Mouse (Mus musculus) CH12.LX (cell line): Measurements from ENCODE around the gene Ptbp1. TPM values are rescaled to one million over a fixed set of nuclear protein-coding genes. Genes with fewer than 3 reads are reported as not detected.
A peak's percentile ranks its signal among the peaks of the same experiment; 100 is the strongest.

ENCODE experiments used
- DNase-seq: peaks from one replicate; pipeline ENCODE4 v3.0.0-alpha.2; 2013; ENCODE audit errors: extremely low read depth
- H3K27ac ChIP-seq: 2 replicates; pipeline ENCODE4 v1.5.1; 2012; ENCODE audit warnings: low read depth, mild to moderate bottlenecking, control low read depth, moderate library complexity; ENCODE audit not compliant: insufficient read depth
- H3K27me3 ChIP-seq: replicated peaks from 2 replicates; pipeline ENCODE3; 2012; ENCODE audit warnings: inconsistent platforms
- H3K36me3 ChIP-seq, 2 experiments: replicated peaks in 1 of 2; 2 replicates each; pipeline versions ENCODE3 to v1.6.1; 2012; ENCODE audit warnings: inconsistent platforms in 1 of 2, low read length in 1 of 2, mild to moderate bottlenecking in 1 of 2, mixed read lengths in 1 of 2, moderate library complexity in 1 of 2; ENCODE audit not compliant: control insufficient read depth in 1 of 2, insufficient read depth in 1 of 2
- H3K4me1 ChIP-seq, 2 experiments: 2 replicates each; pipeline ENCODE4 v1.6.1; 2012; ENCODE audit warnings: inconsistent platforms in 1 of 2, moderate library complexity in 1 of 2; ENCODE audit not compliant: insufficient read depth in 2 of 2, control insufficient read depth in 1 of 2
- H3K4me2 ChIP-seq: 2 replicates; pipeline ENCODE4 v1.6.1; 2012; ENCODE audit warnings: low read depth, mild to moderate bottlenecking, control low read depth; ENCODE audit not compliant: poor library complexity, insufficient read depth, severe bottlenecking
- H3K4me3 ChIP-seq, 3 experiments: fragments of 150-350 bp in 1 of 3; sonication (generic) in 1 of 3; replicated peaks in 1 of 3; 2 replicates each; pipeline versions ENCODE3 to v1.5.1; 2011 to 2012; ENCODE audit warnings: low read depth in 2 of 3, low read length in 2 of 3, mild to moderate bottlenecking in 2 of 3, moderate library complexity in 2 of 3, control low read depth in 1 of 3, improper control_type of control experiment in 1 of 3, inconsistent platforms in 1 of 3, mixed read lengths in 1 of 3; ENCODE audit not compliant: poor library complexity in 1 of 3
- H3K79me2 ChIP-seq: replicated peaks from 2 replicates; pipeline ENCODE4 v1.6.1; 2012; ENCODE audit warnings: mild to moderate bottlenecking, moderate library complexity; ENCODE audit not compliant: control insufficient read depth, poor library complexity, insufficient read depth, severe bottlenecking; ENCODE audit errors: extremely low read depth
- H3K9ac ChIP-seq: 2 replicates; pipeline ENCODE4 v1.6.1; 2012; ENCODE audit warnings: low read depth, mild to moderate bottlenecking, control low read depth, moderate library complexity; ENCODE audit not compliant: insufficient read depth
- H3K9me3 ChIP-seq: replicated peaks from 2 replicates; pipeline ENCODE3; 2012; ENCODE audit warnings: low read length, inconsistent platforms, mixed read lengths
- BHLHE40 ChIP-seq: IDR thresholded peaks from 2 replicates; pipeline ENCODE4 v1.6.1; 2011; ENCODE audit warnings: mild to moderate bottlenecking, low read depth, low read length, improper control_type of control experiment
- ETS1 ChIP-seq: conservative IDR thresholded peaks from 2 replicates; pipeline ENCODE4 v1.6.1; 2012; ENCODE audit warnings: low read depth, mild to moderate bottlenecking, inconsistent platforms, low read length, improper control_type of control experiment, moderate library complexity
- GABPA ChIP-seq: IDR thresholded peaks from 2 replicates; pipeline ENCODE4 v1.6.1; 2012; ENCODE audit warnings: low read depth, low read length, improper control_type of control experiment, inconsistent platforms; ENCODE audit not compliant: insufficient replicate concordance
- JUN ChIP-seq: IDR thresholded peaks from 2 replicates; pipeline ENCODE4 v1.6.1; 2011; ENCODE audit warnings: low read depth, mild to moderate bottlenecking, low read length, improper control_type of control experiment, moderate library complexity; ENCODE audit not compliant: insufficient read depth
- JUND ChIP-seq: conservative IDR thresholded peaks from 2 replicates; pipeline ENCODE4 v1.6.1; 2011; ENCODE audit warnings: low read depth, low read length, improper control_type of control experiment
- MAFK ChIP-seq: IDR thresholded peaks from 2 replicates; pipeline ENCODE4 v1.6.1; 2011; ENCODE audit warnings: low read length, improper control_type of control experiment; ENCODE audit not compliant: insufficient replicate concordance
- MAZ ChIP-seq: IDR thresholded peaks from 2 replicates; pipeline ENCODE4 v1.6.1; 2012; ENCODE audit warnings: low read depth, mild to moderate bottlenecking, inconsistent platforms, low read length, improper control_type of control experiment, moderate library complexity
- MYC ChIP-seq: IDR thresholded peaks from 2 replicates; pipeline ENCODE4 v1.6.1; 2011; ENCODE audit warnings: low read depth, mild to moderate bottlenecking, improper control_type of control experiment, low read length
- NELFE ChIP-seq: IDR thresholded peaks from 2 replicates; pipeline ENCODE4 v1.6.1; 2011; ENCODE audit warnings: low read depth, low read length, improper control_type of control experiment
- POLR2AphosphoS2 ChIP-seq: IDR thresholded peaks from 2 replicates; pipeline ENCODE4 v1.6.1; 2011; ENCODE audit warnings: low read depth, low read length, improper control_type of control experiment
- SMC3 ChIP-seq: IDR thresholded peaks from 2 replicates; pipeline ENCODE4 v1.6.1; 2011; ENCODE audit warnings: low read depth, low read length, improper control_type of control experiment
- TBP ChIP-seq: conservative IDR thresholded peaks from 2 replicates; pipeline ENCODE4 v1.6.1; 2011; ENCODE audit warnings: low read depth, low read length, improper control_type of control experiment
- USF2 ChIP-seq: conservative IDR thresholded peaks from 2 replicates; pipeline ENCODE4 v1.6.1; 2011; ENCODE audit warnings: low read depth, low read length, improper control_type of control experiment
- ZKSCAN1 ChIP-seq: IDR thresholded peaks from 2 replicates; pipeline ENCODE4 v1.6.1; 2012; ENCODE audit warnings: low read depth, inconsistent platforms, low read length, improper control_type of control experiment, borderline replicate concordance
- ZMIZ1 ChIP-seq: IDR thresholded peaks from 2 replicates; pipeline ENCODE4 v1.6.1; 2012; ENCODE audit warnings: low read depth, mild to moderate bottlenecking, inconsistent platforms, low read length, improper control_type of control experiment
- ZNF384 ChIP-seq: IDR thresholded peaks from 2 replicates; pipeline ENCODE4 v1.6.1; 2012; ENCODE audit warnings: low read depth, low read length, improper control_type of control experiment, inconsistent platforms
- dilution Hi-C: fragments of 300-500 bp; cut with MboI; formaldehyde crosslinking; loops from 2 replicates; pipeline ENCODE4 v1.14.3; 2020; ENCODE audit warnings: low sequenced_read_pairs; ENCODE audit not compliant: extremely low pct_unique_long_range_greater_than_20kb, extremely low pct_ligation_motif_present
- in situ Hi-C: fragments of 300-500 bp; cut with MboI; formaldehyde crosslinking; loops from 3 replicates; pipeline ENCODE4 v1.14.3; 2019; ENCODE audit warnings: low sequenced_read_pairs, low pct_ligation_motif_present, low pct_unique_long_range_greater_than_20kb, mixed read lengths
- polyA plus RNA-seq: library from polyadenylated mRNA; unstranded; fragments of >175 nt; gene quantifications from 2 replicates; pipeline ENCODE4 v1.2.1, GENCODE M21; 2012; ENCODE audit warnings: low read depth; ENCODE audit not compliant: insufficient read length
- total RNA-seq, 2 experiments: library from RNA; depleted of rRNA; stranded (reverse); fragments of 300-350 nt in 1 of 2; fragments of >200 nt in 1 of 2; gene quantifications; 2 replicates each; pipeline ENCODE4 v1.2.3; 2012 to 2014

Ptbp1 gene
- total and polyA plus RNA-seq, 3 experiments = 252 to 497 (median 284) TPM

DNA sequence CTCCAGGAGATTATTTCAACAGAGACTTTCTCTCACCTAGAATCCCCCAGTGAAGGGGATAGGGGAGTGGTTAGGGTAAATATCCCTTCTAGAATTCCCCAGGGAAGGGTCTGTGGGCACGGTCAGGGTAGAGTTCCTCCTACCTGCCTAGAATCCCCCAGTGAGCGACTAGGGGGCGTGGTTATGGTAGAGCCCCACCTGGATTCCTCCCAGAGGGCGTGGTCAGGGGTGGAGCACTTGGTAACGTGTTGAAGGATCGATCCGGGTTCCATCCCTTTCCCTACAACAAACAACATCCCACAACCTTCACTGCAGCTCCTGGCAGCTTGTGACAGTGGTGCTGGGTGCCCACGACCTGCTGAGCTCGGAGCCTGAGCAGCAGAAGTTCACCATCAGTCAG lies 26.5 kb downstream of the Ptbp1 start:
- Histone ChIP-seq H3K79me2 (no peaks in the 10 kb centered on the region), H3K27me3 (peaks cover 3% of the 10 kb centered on the region), H3K36me3 (no peaks in the 10 kb centered on the region), H3K9me3 (no peaks in the 10 kb centered on the region), H3K4me1 (peaks cover 19 to 48% of the 10 kb centered on the region in 2 experiments), H3K9ac (no peak overlapping the region), H3K4me3 (no peak overlapping the region), H3K27ac (no peak overlapping the region), H3K4me2 (no peak overlapping the region)
- dilution Hi-C loops = no loop called here
- DNase-seq = peak; percentile 46
- TF ChIP-seq BHLHE40 = no peak
- TF ChIP-seq TBP = no peak
- TF ChIP-seq NELFE = no peak
- TF ChIP-seq SMC3 = no peak
- TF ChIP-seq JUND = no peak
- no peak for TF ChIP-seq MAFK
- TF ChIP-seq USF2 = no peak
- TF ChIP-seq ZNF384 = no peak
- TF ChIP-seq ETS1 = no peak
- TF ChIP-seq GABPA = no peak
- TF ChIP-seq POLR2AphosphoS2 = no peak
- no peak for TF ChIP-seq ZKSCAN1
- TF ChIP-seq MYC = no peak
- no peak for TF ChIP-seq ZMIZ1
- in situ Hi-C loops = no loop called here

DNA sequence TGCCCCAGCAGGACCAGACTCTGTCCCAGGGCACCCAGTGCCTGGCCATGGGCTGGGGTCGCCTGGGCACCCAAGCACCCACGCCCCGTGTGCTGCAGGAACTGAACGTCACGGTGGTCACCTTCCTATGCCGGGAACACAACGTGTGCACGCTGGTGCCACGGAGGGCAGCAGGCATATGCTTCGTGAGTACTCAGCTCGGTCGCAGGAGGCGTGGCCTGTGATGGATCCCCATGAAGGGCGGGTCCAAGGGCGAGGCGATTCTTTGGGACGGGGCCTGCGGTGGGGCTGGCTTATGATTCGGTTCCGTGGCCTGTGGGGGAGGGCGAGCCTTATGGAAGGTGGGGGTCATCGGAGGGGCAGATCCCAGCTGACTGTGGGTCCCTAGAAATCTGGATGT lies 27.8 kb downstream of the Ptbp1 start:
- DNase-seq = no peak

More for the DNA sequence above, 27.8 kb downstream of the Ptbp1 start:
- no peaks in the 10 kb centered on the region for H3K9me3 ChIP-seq
- no peak overlapping the region for H3K4me3 ChIP-seq
- peaks cover 19 to 40% of the 10 kb centered on the region in 2 experiments for H3K4me1 ChIP-seq
- H3K27ac ChIP-seq = no peak overlapping the region
- no peak overlapping the region for H3K4me2 ChIP-seq
- dilution Hi-C loops (no loop called here), in situ Hi-C loops (no loop called here)
- no peak for TF ChIP-seq TBP
- no peak for TF ChIP-seq JUN
- TF ChIP-seq MAZ = no peak
- no peak for TF ChIP-seq GABPA
- H3K27me3 ChIP-seq = peaks cover 3% of the 10 kb centered on the region
- H3K79me2 ChIP-seq = no peaks in the 10 kb centered on the region
- H3K9ac ChIP-seq = no peak overlapping the region
- no peaks in the 10 kb centered on the region for H3K36me3 ChIP-seq
